Mouse (Mus musculus) liver, embryonic 15.5 days (tissue): ENCODE measurements at regions not wholly inside any gene's neighbourhood (a gene's known extent, or its start where the extent isn't known, plus 50 kb on each side); places are given as distances from the start of the nearest gene placed in this dataset.

Experiments
- ATAC-seq: fragments of 200-750 bp; cut with Nextera tagmentation; 2 replicates; pipeline ENCODE4 v1.8.0; 2017; ENCODE audit warnings: moderate number of reproducible peaks, mild to moderate bottlenecking, moderate library complexity; ENCODE audit not compliant: insufficient read depth
- H3K27ac ChIP-seq: fragments of 300-500 bp; sonication (generic); replicated peaks from 2 replicates; pipeline ENCODE4 v1.5.1; 2015; ENCODE audit warnings: mild to moderate bottlenecking, inconsistent platforms
- H3K27me3 ChIP-seq: fragments of 300-500 bp; sonication (generic); 2 replicates; pipeline ENCODE4 v1.6.1; 2015; ENCODE audit warnings: mild to moderate bottlenecking, inconsistent platforms
- H3K36me3 ChIP-seq: fragments of 300-500 bp; sonication (generic); replicated peaks from 2 replicates; pipeline ENCODE4 v1.6.1; 2015; ENCODE audit warnings: moderate library complexity, mild to moderate bottlenecking, inconsistent platforms
- H3K4me1 ChIP-seq: fragments of 300-500 bp; sonication (generic); replicated peaks from 2 replicates; pipeline ENCODE4 v1.6.1; 2015; ENCODE audit warnings: inconsistent platforms
- H3K4me2 ChIP-seq: fragments of 300-500 bp; sonication (generic); 2 replicates; pipeline ENCODE4 v1.6.1; 2015; ENCODE audit warnings: moderate library complexity, mild to moderate bottlenecking, inconsistent platforms
- H3K4me3 ChIP-seq: fragments of 300-500 bp; sonication (generic); replicated peaks from 2 replicates; pipeline ENCODE4 v1.5.1; 2015; ENCODE audit warnings: mild to moderate bottlenecking, inconsistent platforms
- H3K9ac ChIP-seq: fragments of 300-500 bp; sonication (generic); 2 replicates; pipeline ENCODE4 v1.6.1; 2015; ENCODE audit warnings: moderate library complexity, mild to moderate bottlenecking, inconsistent platforms
- H3K9me3 ChIP-seq: fragments of 300-500 bp; sonication (generic); replicated peaks from 2 replicates; pipeline ENCODE4 v1.6.1; 2016; ENCODE audit warnings: inconsistent platforms
- WGBS: fragments of 180-500 bp; shearing (Covaris S2); methylation state at CpG from one replicate; pipeline ENCODE4 v1.1.7; 2015; ENCODE audit warnings: mixed read lengths; ENCODE audit not compliant: insufficient replicate concordance; 5-methylcytosine and 5-hydroxymethylcytosine counted together

- 53% methylated on average over 1 of the region's 1 CpGs for WGBS
- Histone ChIP-seq H3K4me3 (no peak overlapping the region), H3K27me3 (no peaks in the 10 kb centered on the region), H3K4me1 (no peaks in the 10 kb centered on the region), H3K27ac (no peak overlapping the region), H3K36me3 (no peaks in the 10 kb centered on the region), H3K9ac (no peak overlapping the region), H3K4me2 (no peak overlapping the region), H3K9me3 (no peaks in the 10 kb centered on the region)
- no peak for ATAC-seq
Observed at GRCm38 (mm10) chr1:193965278-193965677, 595.2 kb upstream of the Camk1g start.

- ATAC-seq = no peak
- H3K36me3 ChIP-seq = no peaks in the 10 kb centered on the region
Observed at GRCm38 (mm10) chr1:193951936-193952335, 581.8 kb upstream of the Camk1g start.

GRCm38 (mm10) chr1:193949817-193950216 lies 579.7 kb upstream of the Camk1g start:
- no peaks in the 10 kb centered on the region for H3K36me3 ChIP-seq
- no peak overlapping the region for H3K27ac ChIP-seq
- H3K4me3 ChIP-seq = no peak overlapping the region
- no peak for ATAC-seq
- H3K4me2 ChIP-seq = no peak overlapping the region
- no peaks in the 10 kb centered on the region for H3K27me3 ChIP-seq
- no peaks in the 10 kb centered on the region for H3K9me3 ChIP-seq
- H3K9ac ChIP-seq = no peak overlapping the region
- no peaks in the 10 kb centered on the region for H3K4me1 ChIP-seq

More at GRCm38 (mm10) chr1:193951936-193952335, 581.8 kb upstream of the Camk1g start:
- H3K9ac ChIP-seq = no peak overlapping the region
- no peak overlapping the region for H3K27ac ChIP-seq
- H3K4me2 ChIP-seq = no peak overlapping the region
- no peaks in the 10 kb centered on the region for H3K27me3 ChIP-seq
- no peaks in the 10 kb centered on the region for H3K9me3 ChIP-seq
- H3K4me3 ChIP-seq = no peak overlapping the region
- H3K4me1 ChIP-seq = no peaks in the 10 kb centered on the region

GRCm38 (mm10) chr1:193946953-193947586 lies 577.0 kb upstream of the Camk1g start:
- no peak overlapping the region for H3K4me3 ChIP-seq
- no peak overlapping the region for H3K27ac ChIP-seq
- 38% methylated on average over 6 of the region's 6 CpGs for WGBS
- H3K4me1 ChIP-seq = no peaks in the 10 kb centered on the region
- no peak overlapping the region for H3K9ac ChIP-seq
- H3K27me3 ChIP-seq = no peaks in the 10 kb centered on the region
- no peaks in the 10 kb centered on the region for H3K36me3 ChIP-seq
- no peaks in the 10 kb centered on the region for H3K9me3 ChIP-seq
- H3K4me2 ChIP-seq = no peak overlapping the region
- no peak for ATAC-seq

GRCm38 (mm10) chr1:193935969-193936368 lies 565.9 kb upstream of the Camk1g start:
- ATAC-seq = no peak
- Histone ChIP-seq H3K9ac (no peak overlapping the region), H3K36me3 (no peaks in the 10 kb centered on the region), H3K27ac (no peak overlapping the region), H3K27me3 (no peaks in the 10 kb centered on the region), H3K4me1 (no peaks in the 10 kb centered on the region), H3K4me2 (no peak overlapping the region), H3K4me3 (no peak overlapping the region), H3K9me3 (no peaks in the 10 kb centered on the region)
- 75% methylated on average over 2 of the region's 2 CpGs for WGBS

DNA sequence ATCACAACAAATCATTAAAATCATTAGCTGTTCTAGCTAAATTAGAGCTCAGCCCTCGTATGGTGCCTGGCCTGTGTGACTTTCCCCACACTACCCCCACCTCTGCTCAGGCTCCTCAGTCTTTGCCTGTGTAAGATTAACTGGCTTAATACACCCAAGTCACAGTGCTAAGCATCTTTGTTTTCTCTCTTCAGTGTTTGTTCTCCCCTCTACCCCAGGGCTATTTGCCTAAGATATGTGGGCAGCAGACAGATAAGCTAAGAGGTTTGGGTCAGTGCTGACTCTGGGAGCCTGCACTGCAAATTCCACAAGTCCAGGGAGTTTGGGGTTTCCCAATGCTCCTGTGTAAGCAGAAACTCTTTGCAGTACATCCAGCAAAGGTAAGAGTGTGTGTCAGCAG lies 564.2 kb upstream of the Camk1g start:
- Histone ChIP-seq H3K9me3 (no peaks in the 10 kb centered on the region), H3K4me1 (no peaks in the 10 kb centered on the region), H3K36me3 (no peaks in the 10 kb centered on the region), H3K9ac (no peak overlapping the region), H3K4me2 (no peak overlapping the region), H3K27ac (0 out of 2 replicates have a peak overlapping the region, but pooled peaks have one; percentile 14), H3K4me3 (no peak overlapping the region), H3K27me3 (no peaks in the 10 kb centered on the region)
- ATAC-seq = peak; percentile 78
- 23% methylated on average over 1 of the region's 1 CpGs for WGBS

DNA sequence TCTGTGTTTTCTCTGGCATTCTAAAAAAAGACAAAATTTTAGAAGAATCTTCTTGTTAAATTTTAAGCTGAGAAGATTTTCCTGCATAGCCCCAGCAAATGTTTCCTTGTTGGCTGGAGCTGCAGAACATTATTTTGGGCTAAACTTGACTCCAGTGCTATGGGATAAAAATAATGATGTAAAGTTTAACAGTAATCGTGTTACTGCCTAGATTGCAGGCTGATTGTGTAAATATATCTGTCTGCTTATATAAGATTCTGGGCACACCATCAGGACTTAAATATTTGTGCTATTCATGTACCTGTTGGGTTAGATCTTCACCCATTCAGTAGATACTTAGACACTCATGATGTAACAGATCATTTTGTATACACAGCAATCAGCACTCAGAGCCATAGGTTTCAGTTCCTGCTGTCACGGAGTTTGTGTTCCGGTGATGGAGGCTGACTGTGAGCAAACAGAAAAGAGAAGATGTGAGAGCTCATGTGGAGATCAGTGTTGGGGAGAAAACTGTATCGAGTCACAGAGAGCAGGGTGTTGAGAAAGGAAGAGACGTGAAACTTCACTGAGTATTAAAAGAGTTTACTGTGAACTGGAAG lies 561.1 kb upstream of the Camk1g start:
- H3K4me1 ChIP-seq = no peaks in the 10 kb centered on the region
- no peaks in the 10 kb centered on the region for H3K36me3 ChIP-seq
- no peaks in the 10 kb centered on the region for H3K27me3 ChIP-seq
- H3K9ac ChIP-seq = no peak overlapping the region
- no peak overlapping the region for H3K27ac ChIP-seq
- ATAC-seq = no peak
- 62% methylated on average over 5 of the region's 5 CpGs for WGBS
- H3K4me2 ChIP-seq = no peak overlapping the region
- H3K4me3 ChIP-seq = no peak overlapping the region
- no peaks in the 10 kb centered on the region for H3K9me3 ChIP-seq

- H3K27me3 ChIP-seq = no peaks in the 10 kb centered on the region
- 41% methylated on average over 4 of the region's 4 CpGs for WGBS
- no peaks in the 10 kb centered on the region for H3K9me3 ChIP-seq
- no peak overlapping the region for H3K4me3 ChIP-seq
- peak; percentile 22; the same call in 1 of the 2 replicates for ATAC-seq
- no peak overlapping the region for H3K9ac ChIP-seq
- H3K4me1 ChIP-seq = no peaks in the 10 kb centered on the region
- no peaks in the 10 kb centered on the region for H3K36me3 ChIP-seq
- no peak overlapping the region for H3K27ac ChIP-seq
- no peak overlapping the region for H3K4me2 ChIP-seq
Observed at GRCm38 (mm10) chr1:193928607-193929006, 558.5 kb upstream of the Camk1g start.

DNA sequence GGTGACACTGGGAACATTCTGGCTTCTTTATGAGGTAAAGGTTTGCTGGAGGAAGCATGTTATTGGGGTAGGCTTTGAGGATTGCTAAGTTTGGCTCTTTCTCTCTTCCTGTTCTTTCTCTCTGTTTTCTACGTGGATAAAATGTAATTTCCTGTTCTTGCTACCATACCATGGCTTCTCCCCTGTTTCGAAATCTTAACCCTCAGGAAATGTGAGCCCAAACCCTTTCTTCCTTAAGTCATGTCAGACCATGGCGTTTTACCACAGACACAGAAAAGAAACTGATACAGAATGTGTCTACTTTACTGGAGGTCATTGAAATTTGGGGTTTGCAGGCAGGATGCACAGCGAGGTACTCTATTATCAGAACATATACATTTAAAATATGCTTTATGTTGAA lies 552.7 kb upstream of the Camk1g start:
- no peak for ATAC-seq

DNA sequence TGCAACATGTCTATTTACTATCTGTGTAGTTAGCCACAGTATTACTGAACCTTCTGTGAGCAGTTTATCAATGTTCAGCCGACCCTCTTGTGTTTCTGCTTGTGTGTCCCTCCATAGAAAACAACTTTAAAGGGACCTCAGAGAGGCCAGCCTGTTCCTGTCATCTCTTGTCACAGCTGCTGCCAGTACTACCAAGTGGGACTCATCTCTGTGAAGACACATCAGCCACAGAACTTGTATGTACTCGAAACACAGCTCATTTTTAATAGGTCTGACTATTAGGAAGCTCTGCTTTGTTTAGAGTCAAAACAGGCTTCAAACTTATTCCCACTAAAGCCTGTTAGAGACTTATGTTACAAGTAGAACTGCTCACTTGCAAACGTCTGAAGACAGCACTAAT lies 549.1 kb upstream of the Camk1g start:
- Histone ChIP-seq H3K36me3 (no peaks in the 10 kb centered on the region), H3K27ac (no peak overlapping the region), H3K9me3 (no peaks in the 10 kb centered on the region), H3K27me3 (no peaks in the 10 kb centered on the region), H3K4me1 (no peaks in the 10 kb centered on the region), H3K4me2 (no peak overlapping the region), H3K4me3 (no peak overlapping the region), H3K9ac (no peak overlapping the region)
- ATAC-seq = no peak
- WGBS = 35% methylated on average over 3 of the region's 3 CpGs

More for the DNA sequence above, 552.7 kb upstream of the Camk1g start:
- no peaks in the 10 kb centered on the region for H3K4me1 ChIP-seq
- H3K27me3 ChIP-seq = no peaks in the 10 kb centered on the region
- H3K9ac ChIP-seq = no peak overlapping the region
- H3K4me2 ChIP-seq = no peak overlapping the region
- no peak overlapping the region for H3K4me3 ChIP-seq
- WGBS = 36% methylated on average over 4 of the region's 4 CpGs
- H3K27ac ChIP-seq = no peak overlapping the region
- H3K36me3 ChIP-seq = no peaks in the 10 kb centered on the region
- no peaks in the 10 kb centered on the region for H3K9me3 ChIP-seq

DNA sequence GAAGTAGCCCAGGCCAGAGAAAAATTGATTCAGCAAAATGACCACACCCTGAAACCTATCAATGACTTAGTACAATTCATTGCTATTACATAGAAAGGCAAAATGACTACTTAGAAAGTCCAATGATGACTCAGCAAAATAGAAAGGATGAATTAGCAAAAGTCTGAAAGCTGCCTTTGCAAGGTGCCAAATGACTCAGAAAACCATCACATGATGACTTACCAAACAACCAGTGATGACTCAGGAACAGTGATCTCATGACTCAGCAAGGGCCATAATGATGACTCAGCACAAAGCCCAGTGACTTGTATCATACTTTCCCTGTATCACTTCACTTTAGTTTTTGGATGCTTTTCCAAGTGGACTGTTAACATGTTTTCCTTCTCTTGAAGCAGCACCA lies 535.6 kb upstream of the Camk1g start:
- Histone ChIP-seq H3K9me3 (no peaks in the 10 kb centered on the region), H3K4me3 (no peak overlapping the region), H3K4me1 (no peaks in the 10 kb centered on the region), H3K9ac (no peak overlapping the region), H3K4me2 (no peak overlapping the region), H3K36me3 (no peaks in the 10 kb centered on the region), H3K27ac (no peak overlapping the region), H3K27me3 (no peaks in the 10 kb centered on the region)
- 0 out of 2 replicates have a peak, but pooled peaks have one; percentile 47 for ATAC-seq

GRCm38 (mm10) chr1:193894072-193894471 lies 524.0 kb upstream of the Camk1g start:
- Histone ChIP-seq H3K9ac (no peak overlapping the region), H3K4me1 (no peaks in the 10 kb centered on the region), H3K9me3 (no peaks in the 10 kb centered on the region), H3K27ac (no peak overlapping the region), H3K36me3 (no peaks in the 10 kb centered on the region), H3K27me3 (no peaks in the 10 kb centered on the region), H3K4me3 (no peak overlapping the region), H3K4me2 (no peak overlapping the region)
- no peak for ATAC-seq
